Mouse (Mus musculus): ENCODE results near the gene Eml6. TPM values are rescaled to one million over a fixed set of nuclear protein-coding genes. Genes with fewer than 3 reads are reported as not detected.

Gene Eml6
- polyA plus RNA-seq, 1 experiment from 2014 or later, result 1.8 TPM

DNA sequence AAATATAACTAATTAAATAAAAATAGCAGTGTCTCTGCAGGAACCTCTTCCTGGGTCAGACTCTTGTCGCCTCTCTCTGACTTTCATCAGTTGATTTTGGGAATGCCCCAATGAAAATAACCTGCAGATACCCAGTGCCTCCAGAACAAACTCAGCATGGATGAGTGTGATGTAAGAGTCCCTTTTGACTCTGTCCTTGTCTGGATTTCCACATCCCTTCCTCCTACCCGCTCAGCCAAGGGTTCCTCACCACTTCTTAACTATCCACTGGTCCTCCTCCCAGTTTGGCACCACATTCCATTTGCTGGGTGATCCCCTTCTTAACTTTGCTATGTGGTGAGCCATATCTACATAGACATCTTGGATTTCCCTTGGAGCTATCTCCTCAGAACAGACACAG lies 235.0 kb downstream of the Eml6 start:
- DNase-seq (ENCODE audit: low spot score) (no peak), ATAC-seq (ENCODE audit: low read depth) (no peak)
- Histone ChIP-seq H3K9me3 (ENCODE audit: control insufficient read depth, low read length) (no peaks in the 10 kb centered on the region), H3K27me3 (replicated peaks; ENCODE audit: control insufficient read depth, insufficient read depth, low read length) (no peaks in the 10 kb centered on the region), H3K9ac (ENCODE audit: low read depth, low read length) (no peak overlapping the region), H3K36me3 (ENCODE audit: control insufficient read depth, insufficient read depth, low read length) (no peaks in the 10 kb centered on the region), H3K27ac (replicated peaks; ENCODE audit: low read depth, low read length) (no peak overlapping the region), H3K4me2 (ENCODE audit: low read depth, low read length) (no peak overlapping the region), H3K4me3 (ENCODE audit: low read depth, low read length) (no peak overlapping the region), H3K4me1 (ENCODE audit: control insufficient read depth, insufficient read depth, low read length) (no peaks in the 10 kb centered on the region)
- 72% methylated on average over 2 of the region's 2 CpGs for WGBS

DNA sequence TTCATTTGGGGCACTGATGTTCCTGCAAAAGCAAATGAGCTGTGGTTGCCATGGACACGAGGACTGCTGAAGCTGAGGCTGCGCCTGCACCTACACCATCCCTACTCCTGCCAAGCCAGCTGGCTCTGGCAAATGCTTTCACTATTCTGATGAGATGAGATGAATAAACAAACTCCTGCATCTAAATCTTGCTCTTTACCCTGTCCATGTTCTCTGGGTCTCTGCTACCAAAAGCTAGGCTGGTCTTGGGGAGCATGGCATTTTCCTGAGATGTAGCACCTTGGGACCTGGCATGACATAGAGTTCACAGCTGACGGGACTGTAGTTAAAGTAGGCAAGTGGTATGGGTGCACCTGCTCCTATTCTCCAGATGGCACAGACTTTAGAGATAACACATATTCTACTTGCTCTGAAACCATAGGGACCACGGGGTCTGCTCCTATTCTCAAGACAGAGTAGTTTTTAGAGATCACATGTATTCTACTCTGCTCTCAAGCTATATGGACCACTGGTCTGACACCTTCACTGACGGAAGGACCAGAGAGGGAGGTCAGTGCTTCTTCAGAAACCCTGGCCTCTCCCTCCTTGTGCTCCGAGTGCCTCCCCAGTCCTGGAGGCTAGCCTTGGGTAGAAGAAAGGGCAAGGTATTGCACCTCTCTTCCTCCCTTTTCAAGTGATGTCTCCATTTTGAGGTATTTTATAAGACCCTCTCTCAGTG lies 236.8 kb downstream of the Eml6 start:
- WGBS, result 72% methylated on average over 6 of the region's 6 CpGs
- no peak overlapping the region for H3K4me2 ChIP-seq (ENCODE audit: low read depth, low read length)
- H3K27me3 ChIP-seq (replicated peaks; ENCODE audit: control insufficient read depth, insufficient read depth, low read length), result no peaks in the 10 kb centered on the region
- H3K36me3 ChIP-seq (ENCODE audit: control insufficient read depth, insufficient read depth, low read length), result no peaks in the 10 kb centered on the region
- DNase-seq (ENCODE audit: low spot score), result no peak
- no peak overlapping the region for H3K9ac ChIP-seq (ENCODE audit: low read depth, low read length)
- no peaks in the 10 kb centered on the region for H3K4me1 ChIP-seq (ENCODE audit: control insufficient read depth, insufficient read depth, low read length)
- no peak overlapping the region for H3K4me3 ChIP-seq (ENCODE audit: low read depth, low read length)
- ATAC-seq (ENCODE audit: low read depth), result no peak
- H3K27ac ChIP-seq (replicated peaks; ENCODE audit: low read depth, low read length), result no peak overlapping the region
- H3K9me3 ChIP-seq (ENCODE audit: control insufficient read depth, low read length), result no peaks in the 10 kb centered on the region

DNA sequence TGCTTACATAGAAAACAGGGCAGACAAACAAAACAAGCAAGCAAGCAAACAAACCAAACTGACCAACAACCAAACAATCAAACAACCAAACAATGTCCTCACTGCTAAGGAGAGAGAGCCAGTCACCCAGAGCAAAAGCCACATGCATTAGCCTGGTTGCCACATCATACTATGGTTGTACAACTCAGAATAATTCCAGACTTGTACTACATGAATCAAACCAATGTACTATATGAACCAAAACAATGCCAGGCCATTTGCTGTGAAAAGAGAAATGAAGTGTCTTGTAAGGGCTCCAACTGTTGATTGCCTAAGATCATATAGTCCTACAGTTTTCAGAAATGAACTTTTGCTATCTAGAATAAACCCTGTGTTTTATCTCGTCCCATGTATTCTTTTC lies 237.3 kb downstream of the Eml6 start:
- Histone ChIP-seq H3K27me3 (replicated peaks; ENCODE audit: control insufficient read depth, insufficient read depth, low read length) (no peaks in the 10 kb centered on the region), H3K9me3 (ENCODE audit: control insufficient read depth, low read length) (no peaks in the 10 kb centered on the region), H3K4me1 (ENCODE audit: control insufficient read depth, insufficient read depth, low read length) (no peaks in the 10 kb centered on the region), H3K4me3 (ENCODE audit: low read depth, low read length) (no peak overlapping the region), H3K36me3 (ENCODE audit: control insufficient read depth, insufficient read depth, low read length) (no peaks in the 10 kb centered on the region), H3K4me2 (ENCODE audit: low read depth, low read length) (no peak overlapping the region), H3K27ac (replicated peaks; ENCODE audit: low read depth, low read length) (no peak overlapping the region), H3K9ac (ENCODE audit: low read depth, low read length) (no peak overlapping the region)
- DNase-seq (ENCODE audit: low spot score) (no peak), ATAC-seq (ENCODE audit: low read depth) (no peak)
- 60% methylated on average over 1 of the region's 1 CpGs for WGBS

DNA sequence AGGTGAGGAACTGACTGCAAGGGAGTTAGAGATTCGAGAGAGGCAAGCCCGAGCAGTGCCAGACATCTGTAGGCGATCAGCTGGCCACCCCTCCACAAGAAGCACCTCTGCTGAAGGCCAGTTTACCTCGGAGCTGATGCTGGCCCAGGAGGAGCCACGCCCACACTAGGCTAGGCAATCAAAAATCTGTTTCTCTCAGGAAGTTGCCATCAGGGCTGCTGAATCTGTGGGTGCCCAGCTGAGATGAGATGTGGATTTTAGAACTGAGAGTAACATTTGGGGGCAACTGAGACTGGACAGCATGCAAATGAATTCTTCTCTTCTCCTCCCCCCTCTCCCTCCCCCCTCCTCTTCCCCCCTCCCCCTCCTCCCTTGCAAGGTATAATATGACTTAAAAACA lies 238.4 kb downstream of the Eml6 start:
- no peak overlapping the region for H3K4me2 ChIP-seq (ENCODE audit: low read depth, low read length)
- H3K9me3 ChIP-seq (ENCODE audit: control insufficient read depth, low read length), result no peaks in the 10 kb centered on the region
- no peaks in the 10 kb centered on the region for H3K36me3 ChIP-seq (ENCODE audit: control insufficient read depth, insufficient read depth, low read length)
- no peak overlapping the region for H3K9ac ChIP-seq (ENCODE audit: low read depth, low read length)
- H3K27ac ChIP-seq (replicated peaks; ENCODE audit: low read depth, low read length), result no peak overlapping the region
- ATAC-seq (ENCODE audit: low read depth) (no peak), DNase-seq (ENCODE audit: low spot score) (no peak)
- 8% methylated on average over 5 of the region's 5 CpGs for WGBS
- H3K27me3 ChIP-seq (replicated peaks; ENCODE audit: control insufficient read depth, insufficient read depth, low read length), result no peaks in the 10 kb centered on the region
- no peaks in the 10 kb centered on the region for H3K4me1 ChIP-seq (ENCODE audit: control insufficient read depth, insufficient read depth, low read length)
- no peak overlapping the region for H3K4me3 ChIP-seq (ENCODE audit: low read depth, low read length)

DNA sequence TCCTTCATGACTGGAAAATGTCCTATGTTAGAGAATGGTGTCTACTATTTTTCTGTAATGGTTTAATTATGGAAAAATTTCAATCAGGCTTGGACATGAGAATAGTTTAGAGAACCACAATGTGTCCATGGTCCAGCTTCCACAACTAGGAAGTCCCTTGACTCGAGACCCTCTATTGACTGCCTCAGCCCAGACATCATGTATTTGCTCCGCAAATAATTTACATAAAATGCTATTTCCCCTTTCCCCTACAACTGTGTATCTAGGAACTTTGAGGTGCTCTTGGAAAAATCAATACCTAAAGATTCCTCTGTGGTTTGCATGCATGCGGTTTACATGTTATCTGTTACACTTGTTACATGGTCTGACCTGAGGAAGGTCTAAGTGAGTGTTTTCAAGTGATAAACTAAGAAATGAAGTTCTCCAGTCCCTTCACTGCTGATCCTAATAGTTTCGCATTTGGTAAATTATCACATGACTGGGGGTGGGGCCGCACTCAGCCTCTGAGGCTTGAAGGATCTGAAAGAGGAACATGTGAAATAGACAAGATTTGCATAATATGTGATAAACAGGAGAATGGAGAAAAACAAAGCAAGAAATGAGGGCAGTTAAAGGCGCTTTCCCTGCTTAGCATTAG lies 239.1 kb downstream of the Eml6 start:
- H3K27ac ChIP-seq (replicated peaks; ENCODE audit: low read depth, low read length), result no peak overlapping the region
- DNase-seq (ENCODE audit: low spot score), result no peak
- H3K4me1 ChIP-seq (ENCODE audit: control insufficient read depth, insufficient read depth, low read length), result no peaks in the 10 kb centered on the region
- H3K27me3 ChIP-seq (replicated peaks; ENCODE audit: control insufficient read depth, insufficient read depth, low read length), result no peaks in the 10 kb centered on the region
- no peak overlapping the region for H3K9ac ChIP-seq (ENCODE audit: low read depth, low read length)
- H3K4me2 ChIP-seq (ENCODE audit: low read depth, low read length), result no peak overlapping the region
- no peaks in the 10 kb centered on the region for H3K9me3 ChIP-seq (ENCODE audit: control insufficient read depth, low read length)
- ATAC-seq (ENCODE audit: low read depth), result no peak
- WGBS, result 84% methylated on average over 6 of the region's 6 CpGs
- H3K4me3 ChIP-seq (ENCODE audit: low read depth, low read length), result no peak overlapping the region
- H3K36me3 ChIP-seq (ENCODE audit: control insufficient read depth, insufficient read depth, low read length), result no peaks in the 10 kb centered on the region

DNA sequence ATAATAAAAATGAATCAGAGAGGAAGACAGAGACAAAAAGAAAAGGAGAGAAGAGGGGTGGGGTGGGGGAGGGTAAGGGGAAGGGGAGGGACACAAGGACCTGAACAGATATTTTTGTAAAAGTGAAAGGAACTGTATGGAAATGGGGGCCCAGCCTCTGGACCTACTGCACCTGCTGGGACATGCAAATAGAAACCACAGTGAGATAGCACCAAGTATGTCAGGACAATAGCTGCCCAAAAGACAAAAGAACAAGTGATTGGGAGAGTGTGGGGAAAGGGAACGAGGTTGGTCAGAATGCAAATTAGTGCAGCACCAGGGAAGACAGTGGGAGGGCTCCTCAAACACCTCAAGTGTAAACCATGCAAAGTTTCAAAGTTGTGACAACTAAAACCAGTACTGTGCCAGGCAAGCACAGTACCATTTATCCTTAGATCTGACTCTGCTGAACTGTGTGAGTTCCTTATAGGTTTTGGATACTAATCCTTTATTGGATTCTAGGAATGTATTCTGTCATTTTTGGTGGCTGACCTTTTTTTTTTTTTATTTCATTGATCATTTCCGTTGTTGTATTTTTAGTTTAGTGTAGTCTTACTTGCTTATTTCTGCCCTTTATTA lies 246.3 kb downstream of the Eml6 start:
- 48% methylated on average over 2 of the region's 2 CpGs for WGBS
- DNase-seq (ENCODE audit: low spot score), result no peak
- no peaks in the 10 kb centered on the region for H3K36me3 ChIP-seq (ENCODE audit: control insufficient read depth, insufficient read depth, low read length)
- no peaks in the 10 kb centered on the region for H3K4me1 ChIP-seq (ENCODE audit: control insufficient read depth, insufficient read depth, low read length)
- no peaks in the 10 kb centered on the region for H3K27me3 ChIP-seq (replicated peaks; ENCODE audit: control insufficient read depth, insufficient read depth, low read length)
- no peak for ATAC-seq (ENCODE audit: low read depth)
- no peak overlapping the region for H3K4me3 ChIP-seq (ENCODE audit: low read depth, low read length)
- no peaks in the 10 kb centered on the region for H3K9me3 ChIP-seq (ENCODE audit: control insufficient read depth, low read length)
- no peak overlapping the region for H3K9ac ChIP-seq (ENCODE audit: low read depth, low read length)
- H3K27ac ChIP-seq (replicated peaks; ENCODE audit: low read depth, low read length), result no peak overlapping the region
- H3K4me2 ChIP-seq (ENCODE audit: low read depth, low read length), result no peak overlapping the region

DNA sequence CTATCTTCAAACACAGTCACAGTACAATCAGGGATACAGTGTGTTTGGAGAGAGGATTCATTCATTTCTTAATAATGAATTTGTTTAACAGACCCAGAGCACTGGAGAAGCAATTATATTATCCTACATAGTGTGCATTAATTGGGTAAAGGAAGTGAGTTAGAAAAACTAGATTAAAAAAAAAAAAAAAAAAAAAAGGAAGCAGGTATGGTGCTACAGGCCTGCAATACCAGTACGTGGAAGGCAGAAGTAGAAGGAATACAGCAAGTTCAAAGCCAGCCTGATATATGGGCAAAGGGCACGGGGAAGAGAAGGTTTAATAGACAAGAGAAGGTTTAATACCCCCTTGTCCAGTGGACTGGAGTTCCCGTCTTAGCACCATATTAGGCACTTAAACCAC lies 246.9 kb downstream of the Eml6 start:
- 75% methylated on average over 3 of the region's 3 CpGs for WGBS

DNA sequence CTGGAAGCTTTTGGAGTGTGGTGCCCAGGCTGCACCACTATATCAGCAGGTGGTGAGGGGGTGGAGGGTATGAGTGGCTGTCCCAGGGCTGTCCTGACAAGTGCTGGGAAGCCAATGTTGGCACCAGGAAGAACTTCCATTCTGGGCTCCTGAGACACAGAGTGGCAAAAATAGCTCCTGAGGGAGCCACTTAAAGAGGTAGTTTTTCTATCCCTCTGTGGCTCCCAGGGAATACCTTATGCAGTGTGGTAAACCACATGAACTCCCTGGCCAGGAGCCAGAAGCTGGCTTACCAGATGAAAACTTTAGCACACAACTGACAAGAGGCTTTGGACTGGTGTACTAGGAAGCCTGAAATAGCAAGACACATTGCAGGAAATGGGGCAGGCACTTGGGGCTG lies 247.9 kb downstream of the Eml6 start:
- Histone ChIP-seq H3K4me3 (ENCODE audit: low read depth, low read length) (no peak overlapping the region), H3K4me1 (ENCODE audit: control insufficient read depth, insufficient read depth, low read length) (no peaks in the 10 kb centered on the region), H3K9me3 (ENCODE audit: control insufficient read depth, low read length) (no peaks in the 10 kb centered on the region), H3K27me3 (replicated peaks; ENCODE audit: control insufficient read depth, insufficient read depth, low read length) (no peaks in the 10 kb centered on the region), H3K4me2 (ENCODE audit: low read depth, low read length) (no peak overlapping the region), H3K9ac (ENCODE audit: low read depth, low read length) (no peak overlapping the region), H3K36me3 (ENCODE audit: control insufficient read depth, insufficient read depth, low read length) (no peaks in the 10 kb centered on the region), H3K27ac (replicated peaks; ENCODE audit: low read depth, low read length) (no peak overlapping the region)
- peak; percentile 88 for DNase-seq (ENCODE audit: low spot score)
- ATAC-seq (ENCODE audit: low read depth), result peak; percentile 68

More for the DNA sequence above, 246.9 kb downstream of the Eml6 start:
- Histone ChIP-seq H3K36me3 (ENCODE audit: control insufficient read depth, insufficient read depth, low read length) (no peaks in the 10 kb centered on the region), H3K27me3 (replicated peaks; ENCODE audit: control insufficient read depth, insufficient read depth, low read length) (no peaks in the 10 kb centered on the region), H3K9me3 (ENCODE audit: control insufficient read depth, low read length) (no peaks in the 10 kb centered on the region), H3K4me2 (ENCODE audit: low read depth, low read length) (no peak overlapping the region), H3K4me1 (ENCODE audit: control insufficient read depth, insufficient read depth, low read length) (no peaks in the 10 kb centered on the region), H3K9ac (ENCODE audit: low read depth, low read length) (no peak overlapping the region), H3K27ac (replicated peaks; ENCODE audit: low read depth, low read length) (no peak overlapping the region), H3K4me3 (ENCODE audit: low read depth, low read length) (no peak overlapping the region)
- ATAC-seq (ENCODE audit: low read depth) (no peak), DNase-seq (ENCODE audit: low spot score) (no peak)
